Mouse (Mus musculus) hindbrain, embryonic 10.5 days (tissue): ENCODE data around the gene Cstf3. TPM values are rescaled to one million over a fixed set of nuclear protein-coding genes. Genes with fewer than 3 reads are reported as not detected.

ENCODE experiments used
- DNase-seq: peaks from one replicate; pipeline ENCODE4 v3.0.0-alpha.2; 2017; ENCODE audit warnings: low spot score
- H3K27ac ChIP-seq: fragments of 300-500 bp; sonication (generic); 2 replicates; pipeline ENCODE4 v1.5.1; 2016; ENCODE audit warnings: mild to moderate bottlenecking, moderate library complexity
- H3K27me3 ChIP-seq: fragments of 300-500 bp; sonication (generic); 2 replicates; pipeline ENCODE4 v1.6.1; 2016; ENCODE audit warnings: mild to moderate bottlenecking; ENCODE audit not compliant: poor library complexity, insufficient read depth, severe bottlenecking
- H3K36me3 ChIP-seq: fragments of 300-500 bp; sonication (generic); 2 replicates; pipeline ENCODE4 v1.6.1; 2016; ENCODE audit warnings: mild to moderate bottlenecking, moderate library complexity
- H3K4me1 ChIP-seq: fragments of 300-500 bp; sonication (generic); replicated peaks from 2 replicates; pipeline ENCODE4 v1.6.1; 2016; ENCODE audit warnings: mild to moderate bottlenecking
- H3K4me3 ChIP-seq: fragments of 300-500 bp; sonication (generic); 2 replicates; pipeline ENCODE4 v1.5.1; 2016; ENCODE audit warnings: mild to moderate bottlenecking, moderate library complexity
- H3K9me3 ChIP-seq: fragments of 300-500 bp; sonication (generic); 2 replicates; pipeline ENCODE4 v1.6.1; 2016; ENCODE audit warnings: mild to moderate bottlenecking, moderate library complexity
- WGBS: fragments of 180-500 bp; shearing (Covaris S2); methylation state at CpG from one replicate; pipeline ENCODE4 v1.1.7; 2016; 5-methylcytosine and 5-hydroxymethylcytosine counted together
- polyA plus RNA-seq: library from polyadenylated mRNA; unstranded; fragments of >200 nt; fragmentation: Nextera tagmentation; extraction: Ambion mirVana; gene quantifications from 2 replicates; pipeline ENCODE4 v1.2.1, GENCODE M21; 2016

Gene Cstf3
- polyA plus RNA-seq, 1 experiment from 2014 or later, result 86.4 TPM

GRCm38 (mm10) chr2:104615985-104616711 lies 25.8 kb downstream of the Cstf3 start:
- no peak overlapping the region for H3K27ac ChIP-seq
- no peak overlapping the region for H3K4me3 ChIP-seq
- 93% methylated on average over 4 of the region's 4 CpGs for WGBS
- H3K4me1 ChIP-seq, result no peaks in the 10 kb centered on the region
- H3K27me3 ChIP-seq, result no peaks in the 10 kb centered on the region
- DNase-seq, result no peak
- peaks cover 41% of the 10 kb centered on the region for H3K36me3 ChIP-seq
- no peaks in the 10 kb centered on the region for H3K9me3 ChIP-seq

GRCm38 (mm10) chr2:104658659-104659058 lies 68.3 kb downstream of the Cstf3 start:
- no peak overlapping the region for H3K27ac ChIP-seq
- peaks cover 93% of the 10 kb centered on the region for H3K36me3 ChIP-seq
- H3K4me1 ChIP-seq, result no peaks in the 10 kb centered on the region
- no peak overlapping the region for H3K4me3 ChIP-seq
- no peak for DNase-seq
- H3K9me3 ChIP-seq, result no peaks in the 10 kb centered on the region
- H3K27me3 ChIP-seq, result no peaks in the 10 kb centered on the region
- WGBS, result 92% methylated on average over 1 of the region's 1 CpGs

DNA sequence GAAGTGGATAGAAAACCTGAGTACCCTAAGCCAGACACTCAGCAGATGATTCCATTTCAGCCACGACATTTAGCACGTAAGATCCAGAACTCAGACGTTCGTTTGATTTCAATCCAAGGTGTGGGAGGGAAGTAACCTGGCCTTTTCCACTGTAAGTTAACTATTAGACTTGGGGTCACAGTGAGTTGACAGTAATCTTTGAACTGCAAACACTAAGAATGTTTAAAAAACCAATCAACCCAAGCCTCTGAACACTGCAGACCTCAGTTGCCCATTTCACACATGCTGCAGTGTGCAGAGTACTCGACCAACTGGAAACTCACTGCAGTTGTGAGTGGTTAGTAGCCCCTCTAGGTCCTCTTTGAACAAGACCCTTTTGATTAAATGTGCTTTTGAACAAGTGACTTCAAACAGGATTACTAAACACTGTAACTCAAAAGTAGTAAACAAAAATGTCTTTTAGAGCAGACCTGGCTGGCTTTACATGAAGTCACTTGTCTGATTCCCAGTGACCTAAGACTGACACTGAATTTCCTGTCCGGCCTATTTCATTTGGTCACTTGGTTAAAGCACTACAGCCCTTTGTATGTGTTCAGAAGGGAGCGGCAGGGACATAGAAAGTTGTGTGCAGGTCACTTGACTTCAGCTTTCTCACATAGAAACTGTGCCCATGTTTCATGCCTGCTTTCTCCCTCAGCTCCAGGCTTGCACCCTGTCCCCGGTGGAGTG lies 73.2 kb downstream of the Cstf3 start:
- Histone ChIP-seq H3K27ac (no peak overlapping the region), H3K36me3 (peaks cover 90% of the 10 kb centered on the region), H3K9me3 (no peaks in the 10 kb centered on the region), H3K27me3 (no peaks in the 10 kb centered on the region), H3K4me1 (no peaks in the 10 kb centered on the region), H3K4me3 (no peak overlapping the region)
- no peak for DNase-seq
- WGBS, result 88% methylated on average over 8 of the region's 8 CpGs

- H3K4me1 ChIP-seq, result 0 out of 2 replicates have a peak, but pooled peaks cover 3% of the 10 kb centered on the region
- WGBS, result 88% methylated on average over 6 of the region's 6 CpGs
- no peaks in the 10 kb centered on the region for H3K27me3 ChIP-seq
- DNase-seq, result no peak
- H3K36me3 ChIP-seq, result peaks cover 45% of the 10 kb centered on the region
- H3K4me3 ChIP-seq, result no peak overlapping the region
- H3K9me3 ChIP-seq, result no peaks in the 10 kb centered on the region
- H3K27ac ChIP-seq, result no peak overlapping the region
These were observed 78.9 kb downstream of the Cstf3 start for GRCm38 (mm10) chr2:104669122-104669804.

GRCm38 (mm10) chr2:104671724-104672123 lies 81.4 kb downstream of the Cstf3 start:
- DNase-seq, result no peak
- Histone ChIP-seq H3K27ac (no peak overlapping the region), H3K4me3 (no peak overlapping the region), H3K36me3 (peaks cover 25% of the 10 kb centered on the region), H3K4me1 (0 out of 2 replicates have a peak, but pooled peaks cover 3% of the 10 kb centered on the region), H3K27me3 (no peaks in the 10 kb centered on the region), H3K9me3 (no peaks in the 10 kb centered on the region)

DNA sequence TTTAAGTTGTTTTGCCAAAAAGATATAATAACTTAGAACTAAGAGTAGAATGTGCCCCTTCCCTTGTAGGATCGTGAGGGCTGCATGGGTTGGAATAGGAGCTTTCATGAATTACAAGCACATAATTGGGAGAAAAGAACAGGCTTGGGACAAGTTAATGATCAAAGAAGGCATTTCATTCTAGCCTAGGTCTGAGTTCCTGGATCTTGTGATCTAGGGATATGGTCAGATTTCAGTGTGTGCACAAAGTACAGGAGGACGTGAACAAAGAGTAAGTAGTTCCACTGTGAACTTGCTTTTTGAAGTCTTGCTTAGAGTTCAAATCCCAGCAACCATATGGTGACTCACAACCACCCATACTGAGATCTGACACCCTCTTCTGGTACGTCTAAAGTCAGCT lies 87.0 kb downstream of the Cstf3 start:
- no peak overlapping the region for H3K4me3 ChIP-seq
- 0 out of 2 replicates have a peak, but pooled peaks cover 3% of the 10 kb centered on the region for H3K4me1 ChIP-seq
- H3K9me3 ChIP-seq, result no peaks in the 10 kb centered on the region
- H3K27ac ChIP-seq, result no peak overlapping the region
- no peaks in the 10 kb centered on the region for H3K27me3 ChIP-seq
- DNase-seq, result no peak
- H3K36me3 ChIP-seq, result peaks cover 23% of the 10 kb centered on the region
- 82% methylated on average over 3 of the region's 3 CpGs for WGBS

DNA sequence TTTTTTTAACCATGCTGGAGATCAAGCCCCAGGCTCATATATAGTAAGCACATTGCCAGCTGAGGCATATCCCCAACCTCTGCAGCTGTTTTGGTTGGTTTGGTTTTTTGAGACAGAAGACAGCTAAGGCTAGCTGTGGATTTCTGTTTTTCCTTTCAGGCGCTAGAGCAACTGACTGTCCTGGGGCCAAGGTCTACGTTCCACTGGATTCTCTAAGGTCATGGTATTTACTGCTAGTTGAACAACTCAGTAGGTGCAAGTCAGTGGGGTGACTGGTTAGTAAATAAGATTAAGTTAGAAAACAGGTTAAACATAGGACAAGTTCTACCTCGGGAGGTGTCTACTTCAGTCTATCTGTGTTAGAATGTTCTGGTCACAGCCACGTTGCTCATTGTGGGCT lies 94.4 kb downstream of the Cstf3 start:
- no peak for DNase-seq
- Histone ChIP-seq H3K27ac (no peak overlapping the region), H3K36me3 (peaks cover 41% of the 10 kb centered on the region), H3K9me3 (no peaks in the 10 kb centered on the region), H3K4me3 (no peak overlapping the region), H3K27me3 (no peaks in the 10 kb centered on the region), H3K4me1 (peaks cover 3% of the 10 kb centered on the region; the same call in 1 of the 2 replicates)
- 93% methylated on average over 4 of the region's 4 CpGs for WGBS

- Histone ChIP-seq H3K4me1 (peaks cover 3% of the 10 kb centered on the region; the same call in 1 of the 2 replicates), H3K36me3 (peaks cover 40% of the 10 kb centered on the region), H3K27ac (no peak overlapping the region), H3K4me3 (no peak overlapping the region), H3K9me3 (no peaks in the 10 kb centered on the region), H3K27me3 (no peaks in the 10 kb centered on the region)
- 11% methylated on average over 13 of the region's 13 CpGs for WGBS
- DNase-seq, result peak; percentile 84
These were observed 95.1 kb downstream of the Cstf3 start for GRCm38 (mm10) chr2:104685418-104685817.

DNA sequence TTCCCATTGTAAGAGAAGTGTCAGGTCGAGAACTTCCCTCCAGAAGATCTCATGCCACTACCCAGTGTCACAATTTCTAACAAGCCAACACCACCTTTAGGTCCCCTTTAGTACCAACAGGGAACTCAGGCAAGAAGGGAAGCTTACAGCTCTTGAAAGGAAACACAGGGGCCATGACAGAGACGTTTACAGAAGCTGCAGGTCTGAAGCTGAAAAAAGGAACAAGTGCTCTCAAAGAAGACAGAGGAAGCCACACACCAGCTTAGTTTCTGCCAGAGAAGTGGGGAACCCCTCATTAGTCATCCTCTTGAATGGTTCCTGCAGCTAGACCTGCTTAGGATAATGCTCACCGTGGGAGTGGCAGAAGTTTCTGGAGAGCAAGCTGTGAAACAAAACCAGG lies 96.9 kb downstream of the Cstf3 start:
- H3K4me3 ChIP-seq, result no peak overlapping the region
- DNase-seq, result no peak
- H3K27me3 ChIP-seq, result no peaks in the 10 kb centered on the region
- peaks cover 3% of the 10 kb centered on the region; the same call in 1 of the 2 replicates for H3K4me1 ChIP-seq
- H3K27ac ChIP-seq, result no peak overlapping the region
- H3K9me3 ChIP-seq, result no peaks in the 10 kb centered on the region
- WGBS, result 75% methylated on average over 3 of the region's 3 CpGs
- H3K36me3 ChIP-seq, result peaks cover 26% of the 10 kb centered on the region

GRCm38 (mm10) chr2:104688321-104688720 lies 98.0 kb downstream of the Cstf3 start:
- Histone ChIP-seq H3K4me1 (peaks cover 3% of the 10 kb centered on the region; the same call in 1 of the 2 replicates), H3K4me3 (no peak overlapping the region), H3K9me3 (no peaks in the 10 kb centered on the region)

DNA sequence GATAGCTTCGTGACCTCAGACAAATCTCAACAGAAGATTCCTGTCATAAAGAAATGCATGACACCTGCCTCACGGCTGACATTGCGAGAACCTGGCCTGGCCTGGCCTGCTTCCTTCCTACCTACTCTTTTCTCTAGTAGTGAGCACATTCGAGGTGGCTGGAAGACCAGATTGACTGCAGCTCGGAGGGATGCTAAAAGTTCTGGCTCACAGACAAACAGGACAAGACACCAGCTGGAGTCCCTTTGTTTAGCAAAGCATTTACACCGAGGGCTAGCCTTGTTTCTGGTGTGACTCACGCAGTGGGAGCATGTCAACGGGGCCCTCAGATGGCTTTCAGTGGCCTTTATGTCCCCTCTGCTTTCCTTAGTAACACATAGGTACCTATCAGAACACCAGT lies 98.4 kb downstream of the Cstf3 start:
- 74% methylated on average over 8 of the region's 8 CpGs for WGBS
- H3K4me1 ChIP-seq, result peaks cover 3% of the 10 kb centered on the region; the same call in 1 of the 2 replicates
- no peak for DNase-seq

More at GRCm38 (mm10) chr2:104688321-104688720, 98.0 kb downstream of the Cstf3 start:
- peaks cover 17% of the 10 kb centered on the region for H3K36me3 ChIP-seq
- no peak for DNase-seq
- no peaks in the 10 kb centered on the region for H3K27me3 ChIP-seq
- 77% methylated on average over 3 of the region's 3 CpGs for WGBS
- H3K27ac ChIP-seq, result no peak overlapping the region

DNA sequence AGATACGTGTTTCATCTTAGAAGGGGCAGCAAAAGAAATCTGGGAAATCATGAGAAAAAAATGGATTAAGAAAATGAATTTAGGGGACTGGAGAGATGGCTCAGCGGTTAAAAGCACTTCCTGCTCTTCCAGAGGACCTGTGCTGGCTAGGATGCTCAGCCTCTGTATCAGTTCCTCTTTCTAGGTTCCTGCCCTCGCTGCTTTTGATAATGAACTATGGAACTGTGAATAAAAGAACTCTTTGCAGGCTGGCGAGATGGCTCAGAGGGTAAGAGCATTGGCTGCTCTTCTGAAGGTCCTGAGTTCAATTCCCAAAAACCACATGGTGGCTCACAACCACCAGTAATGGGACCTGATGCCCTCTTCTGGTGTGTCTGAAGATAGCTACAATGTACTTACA lies 100.4 kb downstream of the Cstf3 start:
- 83% methylated on average over 4 of the region's 4 CpGs for WGBS

More for the DNA sequence above, 98.4 kb downstream of the Cstf3 start:
- Histone ChIP-seq H3K4me3 (no peak overlapping the region), H3K27me3 (no peaks in the 10 kb centered on the region), H3K36me3 (peaks cover 13% of the 10 kb centered on the region), H3K27ac (0 out of 2 replicates have a peak overlapping the region, but pooled peaks have one; percentile 23), H3K9me3 (no peaks in the 10 kb centered on the region)

More for the DNA sequence above, 100.4 kb downstream of the Cstf3 start:
- Histone ChIP-seq H3K27ac (no peak overlapping the region), H3K9me3 (no peaks in the 10 kb centered on the region), H3K36me3 (0 out of 2 replicates have a peak, but pooled peaks cover 3% of the 10 kb centered on the region), H3K27me3 (no peaks in the 10 kb centered on the region), H3K4me3 (no peak overlapping the region), H3K4me1 (peaks cover under 1% of the 10 kb centered on the region; the same call in 1 of the 2 replicates)
- DNase-seq, result no peak
